Mouse (Mus musculus) liver, embryonic 15.5 days (tissue): ENCODE data around the gene Scn8a. TPM values are rescaled to one million over a fixed set of nuclear protein-coding genes. Genes with fewer than 3 reads are reported as not detected.

Experiments used
- ATAC-seq: fragments of 200-750 bp; cut with Nextera tagmentation; 2 replicates; pipeline ENCODE4 v1.8.0; 2017; ENCODE audit warnings: moderate number of reproducible peaks, mild to moderate bottlenecking, moderate library complexity; ENCODE audit not compliant: insufficient read depth
- H3K27ac ChIP-seq: fragments of 300-500 bp; sonication (generic); replicated peaks from 2 replicates; pipeline ENCODE4 v1.5.1; 2015; ENCODE audit warnings: mild to moderate bottlenecking, inconsistent platforms
- H3K27me3 ChIP-seq: fragments of 300-500 bp; sonication (generic); 2 replicates; pipeline ENCODE4 v1.6.1; 2015; ENCODE audit warnings: mild to moderate bottlenecking, inconsistent platforms
- H3K36me3 ChIP-seq: fragments of 300-500 bp; sonication (generic); replicated peaks from 2 replicates; pipeline ENCODE4 v1.6.1; 2015; ENCODE audit warnings: moderate library complexity, mild to moderate bottlenecking, inconsistent platforms
- H3K4me1 ChIP-seq: fragments of 300-500 bp; sonication (generic); replicated peaks from 2 replicates; pipeline ENCODE4 v1.6.1; 2015; ENCODE audit warnings: inconsistent platforms
- H3K4me2 ChIP-seq: fragments of 300-500 bp; sonication (generic); 2 replicates; pipeline ENCODE4 v1.6.1; 2015; ENCODE audit warnings: moderate library complexity, mild to moderate bottlenecking, inconsistent platforms
- H3K4me3 ChIP-seq: fragments of 300-500 bp; sonication (generic); replicated peaks from 2 replicates; pipeline ENCODE4 v1.5.1; 2015; ENCODE audit warnings: mild to moderate bottlenecking, inconsistent platforms
- H3K9ac ChIP-seq: fragments of 300-500 bp; sonication (generic); 2 replicates; pipeline ENCODE4 v1.6.1; 2015; ENCODE audit warnings: moderate library complexity, mild to moderate bottlenecking, inconsistent platforms
- H3K9me3 ChIP-seq: fragments of 300-500 bp; sonication (generic); replicated peaks from 2 replicates; pipeline ENCODE4 v1.6.1; 2016; ENCODE audit warnings: inconsistent platforms
- whole genome bisulfite sequencing: fragments of 180-500 bp; shearing (Covaris S2); methylation state at CpG from one replicate; pipeline ENCODE4 v1.1.7; 2015; ENCODE audit warnings: mixed read lengths; ENCODE audit not compliant: insufficient replicate concordance; 5-methylcytosine and 5-hydroxymethylcytosine counted together
- polyA plus RNA-seq: library from polyadenylated mRNA; unstranded; fragments of >200 nt; fragmentation: Nextera tagmentation; extraction: Ambion mirVana; gene quantifications from 2 replicates; pipeline ENCODE4 v1.2.1, GENCODE M21; 2015

Gene Scn8a
- polyA plus RNA-seq, 1 experiment from 2014 or later = 0.32 TPM

DNA sequence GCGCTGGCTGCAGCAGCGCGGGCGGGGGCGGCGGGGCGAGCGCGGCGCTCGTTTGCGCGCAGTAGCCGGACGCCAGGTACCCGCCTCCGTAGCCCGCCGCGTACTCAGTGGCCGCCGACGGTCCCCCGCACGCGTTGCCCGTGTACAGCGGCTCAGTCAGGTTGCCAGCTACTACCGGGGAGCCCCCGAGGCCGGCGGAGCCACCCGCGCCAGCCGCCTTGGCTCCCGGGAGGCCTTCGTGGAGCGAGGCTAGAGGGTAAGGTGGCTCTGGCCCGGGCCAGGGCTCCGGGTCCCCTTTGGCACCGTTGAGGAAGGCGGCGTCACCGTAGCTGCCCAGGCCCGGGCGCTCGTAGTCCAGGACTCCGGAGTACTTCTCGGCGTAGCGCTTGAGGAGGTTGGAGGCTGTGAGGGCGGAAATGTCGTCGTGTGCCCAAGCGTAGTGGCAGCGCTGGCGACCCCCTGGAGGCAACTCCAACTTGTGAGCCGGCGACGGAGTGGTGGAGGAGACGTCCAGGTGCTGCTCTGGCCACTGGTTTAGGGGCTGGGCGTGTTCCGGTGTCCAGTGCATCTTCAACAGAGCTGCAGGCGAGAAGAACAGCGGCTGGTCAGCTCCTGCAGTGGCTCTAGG lies 184.3 kb downstream of the Scn8a start:
- Histone ChIP-seq H3K9ac (no peak overlapping the region), H3K4me3 (peak overlapping the region; percentile 29)

DNA sequence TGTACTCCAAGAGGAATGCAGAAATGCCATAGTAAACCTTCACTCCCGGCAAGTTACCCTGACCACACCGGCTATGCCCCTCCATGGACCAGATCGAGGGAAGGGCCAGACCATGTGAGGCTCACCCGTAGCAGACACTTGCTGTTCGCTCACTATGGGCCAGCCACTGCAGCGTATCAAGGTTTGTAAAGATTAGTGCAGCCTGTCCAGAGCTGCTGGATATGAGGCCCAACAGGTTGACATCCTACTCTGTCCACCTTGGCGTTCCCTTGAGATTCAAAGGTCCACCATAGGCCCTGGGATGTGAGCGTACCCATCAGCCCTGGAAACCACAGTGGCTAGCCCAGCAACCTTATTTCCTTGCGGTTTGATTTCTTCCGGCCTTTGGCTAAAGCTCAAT lies 184.9 kb downstream of the Scn8a start:
- H3K27me3 ChIP-seq = peaks cover 77% of the 10 kb centered on the region
- no peak overlapping the region for H3K4me2 ChIP-seq
- H3K36me3 ChIP-seq = no peaks in the 10 kb centered on the region
- H3K9ac ChIP-seq = no peak overlapping the region
- H3K4me3 ChIP-seq = no peak overlapping the region
- no peak overlapping the region for H3K27ac ChIP-seq
- H3K9me3 ChIP-seq = no peaks in the 10 kb centered on the region
- no peak for ATAC-seq
- 0 out of 2 replicates have a peak, but pooled peaks cover 9% of the 10 kb centered on the region for H3K4me1 ChIP-seq
- WGBS = 65% methylated on average over 10 of the region's 10 CpGs

More for the DNA sequence above, 184.3 kb downstream of the Scn8a start:
- H3K36me3 ChIP-seq = no peaks in the 10 kb centered on the region
- WGBS = 16% methylated on average over 65 of the region's 65 CpGs
- H3K4me1 ChIP-seq = 0 out of 2 replicates have a peak, but pooled peaks cover 9% of the 10 kb centered on the region
- ATAC-seq = no peak
- H3K4me2 ChIP-seq = peak overlapping the region; percentile 47
- H3K9me3 ChIP-seq = no peaks in the 10 kb centered on the region
- peaks cover 83% of the 10 kb centered on the region for H3K27me3 ChIP-seq
- no peak overlapping the region for H3K27ac ChIP-seq

DNA sequence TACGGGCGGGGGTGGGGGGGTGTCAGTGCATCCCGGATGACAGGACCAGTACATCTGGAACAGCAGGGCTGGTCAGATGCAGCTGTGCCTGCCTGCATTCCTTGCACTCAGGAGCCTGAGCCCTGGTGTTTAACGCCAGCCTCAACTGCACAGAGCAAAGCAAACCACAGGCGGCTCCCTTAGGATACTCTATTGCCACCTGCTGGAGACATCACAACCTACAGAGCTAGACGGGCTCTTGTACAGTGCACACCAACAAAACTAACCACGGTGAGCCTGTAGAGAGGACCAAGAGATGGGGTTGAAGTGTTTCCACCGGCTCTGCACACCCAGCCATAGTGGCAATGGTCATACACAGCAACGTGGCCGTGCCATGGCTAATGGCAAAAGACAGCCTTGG lies 186.6 kb downstream of the Scn8a start:
- no peak overlapping the region for H3K4me3 ChIP-seq
- no peaks in the 10 kb centered on the region for H3K36me3 ChIP-seq
- H3K27me3 ChIP-seq = peaks cover 60% of the 10 kb centered on the region
- no peak overlapping the region for H3K9ac ChIP-seq
- H3K4me2 ChIP-seq = no peak overlapping the region
- WGBS = 34% methylated on average over 10 of the region's 10 CpGs
- H3K4me1 ChIP-seq = 0 out of 2 replicates have a peak, but pooled peaks cover 9% of the 10 kb centered on the region
- H3K27ac ChIP-seq = no peak overlapping the region
- ATAC-seq = no peak
- no peaks in the 10 kb centered on the region for H3K9me3 ChIP-seq

DNA sequence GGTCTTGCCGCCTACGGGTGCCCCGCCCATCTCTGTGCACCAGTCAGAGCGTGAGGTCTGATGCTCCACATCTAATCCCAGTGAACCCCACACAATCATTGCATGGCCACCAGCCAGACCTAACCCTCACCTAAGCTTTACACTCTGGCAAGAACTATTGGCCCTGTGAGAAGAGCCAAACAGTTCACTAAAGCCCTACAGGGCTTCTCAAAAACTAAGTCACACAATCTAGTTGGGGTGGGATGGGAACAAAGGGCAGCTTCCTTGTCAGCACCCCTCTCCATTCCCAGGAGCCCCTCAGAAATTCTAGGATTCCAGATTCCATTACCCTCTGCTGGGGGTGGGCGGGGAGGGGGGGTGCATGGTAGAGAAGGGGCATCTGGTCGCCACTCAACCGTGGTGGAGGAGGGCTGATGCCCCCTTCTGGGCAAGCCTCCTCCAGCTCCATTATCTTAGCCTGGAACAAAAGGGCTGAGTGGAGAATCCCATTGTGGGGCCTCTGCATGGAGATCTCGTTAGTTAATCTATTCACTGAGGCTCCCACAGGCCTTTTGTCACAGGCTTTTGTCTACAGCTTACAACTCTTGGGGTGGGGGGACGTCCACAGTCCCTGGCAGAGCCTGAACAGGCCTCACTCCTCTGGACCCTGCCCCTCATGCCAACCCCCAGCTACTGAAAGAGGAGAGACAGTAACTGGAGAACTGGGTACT lies 190.1 kb downstream of the Scn8a start:
- H3K9me3 ChIP-seq = no peaks in the 10 kb centered on the region
- no peak overlapping the region for H3K4me2 ChIP-seq
- 48% methylated on average over 9 of the region's 9 CpGs for WGBS
- H3K9ac ChIP-seq = no peak overlapping the region
- H3K27ac ChIP-seq = no peak overlapping the region
- no peaks in the 10 kb centered on the region for H3K4me1 ChIP-seq
- no peak overlapping the region for H3K4me3 ChIP-seq
- peaks cover 25% of the 10 kb centered on the region for H3K27me3 ChIP-seq
- ATAC-seq = no peak
- H3K36me3 ChIP-seq = no peaks in the 10 kb centered on the region

DNA sequence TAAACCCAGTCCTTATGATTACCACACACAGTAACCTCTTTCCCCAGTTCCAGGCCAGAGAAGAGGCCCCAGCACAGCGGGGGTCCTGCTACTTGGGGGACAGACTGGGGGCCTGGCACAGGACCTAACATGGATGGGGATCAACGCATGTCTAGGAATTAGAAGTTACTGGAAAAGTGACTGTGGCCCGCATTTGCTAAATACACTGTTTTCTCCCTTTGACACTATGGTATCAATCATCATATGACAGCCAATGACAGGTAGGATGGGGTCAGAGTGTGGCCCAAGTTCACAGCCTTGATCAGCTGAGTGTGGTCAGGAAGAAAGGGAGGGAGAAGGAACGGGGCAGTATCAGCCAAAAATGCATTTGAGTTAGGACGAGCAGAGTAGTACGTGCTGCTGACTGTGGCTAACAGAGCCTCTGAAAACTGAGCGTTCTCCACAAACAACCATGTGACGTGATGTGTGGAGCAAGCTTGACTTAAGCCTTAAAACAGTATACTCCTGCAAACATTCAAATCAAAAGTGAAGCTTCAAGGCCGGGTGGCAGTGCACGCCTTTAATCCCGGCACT lies 190.7 kb downstream of the Scn8a start:
- Histone ChIP-seq H3K4me3 (no peak overlapping the region), H3K27me3 (peaks cover 19% of the 10 kb centered on the region), H3K4me2 (no peak overlapping the region), H3K9me3 (no peaks in the 10 kb centered on the region), H3K9ac (no peak overlapping the region), H3K36me3 (no peaks in the 10 kb centered on the region), H3K4me1 (no peaks in the 10 kb centered on the region), H3K27ac (no peak overlapping the region)
- 63% methylated on average over 11 of the region's 11 CpGs for WGBS
- no peak for ATAC-seq

DNA sequence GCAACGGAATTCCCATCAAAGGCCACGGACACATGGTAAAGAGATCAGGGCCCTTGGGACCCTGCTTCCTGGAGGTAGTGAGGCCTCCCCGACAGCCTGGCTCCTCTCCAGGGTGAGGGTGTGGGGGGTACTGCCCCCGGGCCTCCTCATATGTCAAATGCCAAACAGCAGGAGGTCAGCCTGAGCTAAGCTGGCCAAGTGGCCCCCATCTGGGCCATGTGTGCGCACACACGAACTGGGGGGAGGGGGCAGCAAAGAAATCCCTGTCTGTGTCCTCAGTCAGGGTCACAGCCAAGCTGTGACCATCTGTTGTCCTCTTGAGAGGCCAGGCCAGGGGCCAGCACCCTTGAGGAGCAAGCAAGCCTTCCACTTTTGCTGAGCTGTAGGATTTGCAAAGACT lies 195.4 kb downstream of the Scn8a start:
- 56% methylated on average over 6 of the region's 6 CpGs for WGBS
- Histone ChIP-seq H3K36me3 (no peaks in the 10 kb centered on the region), H3K9me3 (no peaks in the 10 kb centered on the region), H3K27ac (no peak overlapping the region), H3K9ac (no peak overlapping the region), H3K4me3 (no peak overlapping the region), H3K4me2 (no peak overlapping the region), H3K27me3 (no peaks in the 10 kb centered on the region), H3K4me1 (peaks cover 16% of the 10 kb centered on the region)
- ATAC-seq = no peak

DNA sequence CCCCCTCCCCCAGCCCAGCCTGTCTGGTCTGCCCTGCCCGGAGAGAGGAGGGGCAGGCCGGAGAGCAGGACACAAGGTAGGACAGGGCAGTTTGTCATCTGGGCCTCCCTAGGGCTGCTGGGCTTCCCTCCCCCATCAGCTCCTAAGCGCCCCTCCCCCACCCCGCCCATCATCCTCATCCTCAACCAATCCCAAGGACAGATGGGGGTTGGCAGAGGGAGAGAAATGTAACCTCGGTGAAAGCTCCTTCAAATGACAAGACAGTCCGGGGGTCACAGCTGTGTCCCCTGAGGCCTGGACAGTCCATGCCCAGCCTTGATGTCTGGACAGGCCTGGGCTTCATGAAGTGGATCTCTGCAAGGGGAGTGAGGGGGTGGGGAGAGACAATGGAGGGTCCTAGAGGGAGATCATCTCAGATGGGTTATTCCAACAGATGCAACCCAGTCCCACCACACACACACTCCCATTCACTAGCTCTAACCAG lies 196.7 kb downstream of the Scn8a start:
- Histone ChIP-seq H3K4me3 (no peak overlapping the region), H3K27ac (no peak overlapping the region), H3K27me3 (no peaks in the 10 kb centered on the region), H3K9me3 (no peaks in the 10 kb centered on the region), H3K36me3 (no peaks in the 10 kb centered on the region), H3K9ac (no peak overlapping the region), H3K4me2 (no peak overlapping the region), H3K4me1 (peaks cover 27% of the 10 kb centered on the region)
- ATAC-seq = no peak
- WGBS = 43% methylated on average over 6 of the region's 6 CpGs

DNA sequence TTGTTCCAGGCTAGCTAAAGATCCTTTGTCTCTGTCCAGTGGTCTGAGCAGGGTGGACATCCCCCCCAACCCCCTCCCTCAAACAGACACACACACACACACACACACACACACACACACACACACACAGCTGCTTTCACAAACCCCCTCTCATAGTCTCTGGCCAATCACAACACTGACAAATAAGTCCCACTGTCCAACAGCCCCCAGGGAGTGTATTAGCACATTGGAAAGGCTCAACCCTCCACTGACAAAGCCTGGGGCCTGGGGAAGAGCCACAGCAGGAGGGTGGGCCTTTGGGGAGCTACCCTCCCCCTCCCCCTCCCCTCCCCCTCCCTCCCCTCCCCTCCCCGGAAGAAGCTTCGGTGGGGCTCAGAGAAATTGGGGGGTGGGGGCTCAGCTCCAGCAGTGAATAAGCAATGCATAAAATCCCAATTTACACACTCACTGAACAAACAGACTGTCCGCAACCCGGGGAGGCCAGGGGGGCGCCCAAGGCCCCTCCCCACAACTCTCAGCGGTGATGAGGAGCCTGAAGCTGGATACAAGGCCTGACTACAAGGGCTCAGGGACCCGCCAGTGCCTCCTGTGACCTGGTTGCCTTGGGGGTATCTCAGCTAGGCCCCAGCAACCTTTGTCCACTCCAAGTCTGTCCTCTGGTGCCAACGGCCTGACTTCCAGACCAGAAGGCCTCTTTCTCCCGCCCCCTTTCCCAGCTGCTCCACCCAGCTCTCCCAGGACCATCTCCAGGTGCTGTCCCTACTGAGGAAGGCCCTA lies 197.4 kb downstream of the Scn8a start:
- Histone ChIP-seq H3K4me2 (no peak overlapping the region), H3K4me3 (no peak overlapping the region), H3K9me3 (no peaks in the 10 kb centered on the region), H3K36me3 (no peaks in the 10 kb centered on the region), H3K27me3 (no peaks in the 10 kb centered on the region), H3K9ac (no peak overlapping the region), H3K4me1 (peaks cover 27% of the 10 kb centered on the region), H3K27ac (no peak overlapping the region)
- WGBS = 48% methylated on average over 7 of the region's 9 CpGs
- no peak for ATAC-seq

DNA sequence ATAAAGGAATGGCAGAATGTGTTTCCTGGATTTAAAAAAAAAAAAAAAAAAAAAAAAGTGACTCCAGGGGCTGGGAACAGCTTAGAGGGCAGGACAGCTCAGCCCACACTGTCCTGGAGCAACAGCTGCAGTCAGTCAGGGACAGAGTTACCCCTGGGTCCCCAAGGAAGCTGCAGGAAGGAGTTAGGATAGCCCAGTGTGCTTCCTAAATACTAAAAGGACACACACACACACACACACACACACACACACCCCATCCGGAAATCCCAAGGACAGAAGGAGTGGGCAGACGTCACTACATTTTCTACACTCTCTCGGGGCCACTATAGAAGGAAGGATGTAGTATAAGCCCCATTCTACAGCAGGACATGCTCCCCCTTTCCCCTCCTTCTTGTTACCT lies 198.4 kb downstream of the Scn8a start:
- Histone ChIP-seq H3K27me3 (no peaks in the 10 kb centered on the region), H3K9ac (no peak overlapping the region), H3K4me3 (no peak overlapping the region), H3K36me3 (no peaks in the 10 kb centered on the region), H3K9me3 (no peaks in the 10 kb centered on the region), H3K4me1 (peaks cover 30% of the 10 kb centered on the region), H3K27ac (no peak overlapping the region), H3K4me2 (no peak overlapping the region)
- no peak for ATAC-seq
- 44% methylated on average over 3 of the region's 3 CpGs for WGBS

DNA sequence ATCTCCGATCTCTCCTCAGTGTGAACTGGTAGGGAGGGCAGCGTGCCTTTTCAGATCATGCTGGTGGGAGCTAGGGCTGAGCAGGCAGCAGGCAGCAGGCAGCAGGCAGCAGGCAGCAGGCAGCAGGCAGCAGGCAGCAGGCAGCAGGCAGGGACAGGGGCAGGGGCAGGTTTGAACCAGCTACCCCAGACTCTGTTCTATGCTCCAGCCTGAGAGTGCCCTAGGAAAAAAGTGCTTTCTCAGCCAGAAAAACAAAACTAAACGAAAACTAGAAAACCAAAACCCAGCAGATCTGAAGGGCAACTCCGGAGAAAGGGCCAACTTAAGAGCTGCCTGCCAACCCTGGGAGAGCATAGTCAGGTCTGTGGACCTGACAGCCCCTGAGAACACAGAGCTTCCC lies 199.0 kb downstream of the Scn8a start:
- H3K4me1 ChIP-seq = peaks cover 35% of the 10 kb centered on the region
- H3K4me3 ChIP-seq = no peak overlapping the region
- no peak overlapping the region for H3K4me2 ChIP-seq
- H3K27me3 ChIP-seq = no peaks in the 10 kb centered on the region; the same call in 1 of the 2 replicates
- WGBS = 53% methylated on average over 4 of the region's 4 CpGs
- H3K27ac ChIP-seq = no peak overlapping the region
- no peak for ATAC-seq
- no peak overlapping the region for H3K9ac ChIP-seq
- no peaks in the 10 kb centered on the region for H3K36me3 ChIP-seq
- H3K9me3 ChIP-seq = no peaks in the 10 kb centered on the region
